Mouse (Mus musculus) neural tube, embryonic 11.5 days (tissue): Measurements from ENCODE around the gene Tcp11l1. TPM values are rescaled to one million over a fixed set of nuclear protein-coding genes. Genes with fewer than 3 reads are reported as not detected.

Source experiments
- ATAC-seq: fragments of 200-750 bp; cut with Nextera tagmentation; 2 replicates; pipeline ENCODE4 v1.8.0; 2017; ENCODE audit warnings: moderate number of reproducible peaks, mild to moderate bottlenecking, moderate TSS enrichment, moderate library complexity; ENCODE audit not compliant: insufficient read depth, low FRiP score, low TSS enrichment
- DNase-seq: peaks from one replicate; pipeline ENCODE4 v3.0.0-alpha.2; 2015; ENCODE audit warnings: low spot score
- H3K27ac ChIP-seq: fragments of 300-500 bp; sonication (generic); 2 replicates; pipeline ENCODE4 v1.5.1; 2014; ENCODE audit warnings: low read depth, mild to moderate bottlenecking, low read length
- H3K27me3 ChIP-seq: fragments of 300-500 bp; sonication (generic); 2 replicates; pipeline ENCODE4 v1.6.1; 2014; ENCODE audit warnings: mild to moderate bottlenecking, low read length, mixed read lengths; ENCODE audit not compliant: control insufficient read depth, insufficient read depth
- H3K36me3 ChIP-seq: fragments of 300-500 bp; sonication (generic); 2 replicates; pipeline ENCODE4 v1.6.1; 2014; ENCODE audit warnings: mild to moderate bottlenecking, low read length, moderate library complexity, mixed read lengths; ENCODE audit not compliant: control insufficient read depth, insufficient read depth
- H3K4me1 ChIP-seq: fragments of 300-500 bp; sonication (generic); 2 replicates; pipeline ENCODE4 v1.6.1; 2014; ENCODE audit warnings: low read length, mixed read lengths; ENCODE audit not compliant: control insufficient read depth, insufficient read depth
- H3K4me2 ChIP-seq: fragments of 300-500 bp; sonication (generic); 2 replicates; pipeline ENCODE4 v1.6.1; 2014; ENCODE audit warnings: low read depth, mild to moderate bottlenecking, moderate library complexity
- H3K4me3 ChIP-seq: fragments of 300-500 bp; sonication (generic); 2 replicates; pipeline ENCODE4 v1.5.1; 2014; ENCODE audit warnings: low read depth, low read length
- H3K9ac ChIP-seq: fragments of 300-500 bp; sonication (generic); 2 replicates; pipeline ENCODE4 v1.6.1; 2014; ENCODE audit warnings: mild to moderate bottlenecking, low read length
- H3K9me3 ChIP-seq: fragments of 300-500 bp; sonication (generic); 2 replicates; pipeline ENCODE4 v1.6.1; 2016; ENCODE audit warnings: low read length; ENCODE audit not compliant: control insufficient read depth
- WGBS: fragments of 180-500 bp; shearing (Covaris S2); extraction: QIAGEN DNeasy Blood & Tissue Kit; methylation state at CpG from one replicate; pipeline ENCODE4 v1.1.7; 2014; 5-methylcytosine and 5-hydroxymethylcytosine counted together
- polyA plus RNA-seq: library from polyadenylated mRNA; unstranded; fragments of >200 nt; fragmentation: Nextera tagmentation; extraction: Ambion mirVana; gene quantifications from 2 replicates; pipeline ENCODE4 v1.2.1, GENCODE M21; 2014

The Tcp11l1 gene
- polyA plus RNA-seq: 67.8 and 71.4 TPM in 2 replicates

DNA sequence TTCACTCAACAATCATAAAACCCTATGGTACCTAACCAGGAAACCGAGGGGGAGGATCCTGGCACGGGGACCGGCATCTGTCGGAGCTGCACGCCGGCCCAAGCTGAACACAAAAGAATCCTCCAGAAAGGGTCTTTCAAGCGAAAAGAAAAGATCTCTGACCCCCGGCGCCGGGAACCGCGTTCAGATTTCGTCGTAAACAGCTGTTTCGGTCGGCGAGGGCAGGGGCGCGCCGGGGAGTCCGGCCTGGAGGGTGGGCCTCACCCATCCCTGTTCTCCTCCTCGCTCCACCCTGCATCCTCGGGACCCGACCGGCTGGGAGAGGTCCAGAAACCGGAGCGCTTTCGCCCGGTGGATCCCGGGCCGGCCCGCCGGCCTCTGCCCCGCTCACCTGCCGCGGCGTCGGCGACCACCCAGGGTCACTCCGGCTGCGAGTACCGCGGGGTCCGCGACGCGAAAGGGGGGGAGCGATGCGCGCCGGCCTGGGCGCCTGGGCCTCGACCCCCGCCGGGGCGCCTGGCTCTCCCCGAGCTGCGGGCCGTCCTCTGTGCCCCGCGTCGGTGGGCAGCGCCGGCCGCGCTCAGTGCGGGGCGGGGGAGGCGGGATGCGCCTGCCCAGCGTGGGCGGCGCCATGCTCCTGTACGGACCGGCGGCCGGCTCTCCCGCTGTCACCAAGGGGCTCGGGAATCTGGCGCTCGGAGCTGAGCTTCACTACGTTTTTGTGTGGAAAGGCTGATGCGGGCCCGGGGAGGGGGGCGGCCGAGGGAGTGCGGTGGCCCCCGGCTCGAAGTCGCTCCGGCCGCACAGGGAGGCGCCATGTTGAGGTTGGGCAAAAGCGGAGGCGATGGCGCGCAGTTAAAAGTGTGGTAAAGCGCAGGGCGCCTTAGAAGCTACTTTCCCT, at the start of gene Tcp11l1:
Gene Tcp11l1 (minus strand): TSS at position 585 of the 901 bp plus-strand sequence.
- Histone ChIP-seq H3K4me3 (peak within 1 kb of the TSS; percentile 73), H3K27ac (peak within 1 kb of the TSS; percentile 84), H3K9me3 (no peaks in the 10 kb centered on the region), H3K36me3 (no peaks in the 10 kb centered on the region), H3K4me2 (peak within 1 kb of the TSS; percentile 70), H3K9ac (peak within 1 kb of the TSS; percentile 85), H3K27me3 (no peaks in the 10 kb centered on the region), H3K4me1 (peaks cover 8% of the 10 kb centered on the region)
- DNase-seq (peak; percentile 80), ATAC-seq (peak; percentile 89)
- under 1% methylated on average over 92 of the region's 99 CpGs for whole genome bisulfite sequencing

DNA sequence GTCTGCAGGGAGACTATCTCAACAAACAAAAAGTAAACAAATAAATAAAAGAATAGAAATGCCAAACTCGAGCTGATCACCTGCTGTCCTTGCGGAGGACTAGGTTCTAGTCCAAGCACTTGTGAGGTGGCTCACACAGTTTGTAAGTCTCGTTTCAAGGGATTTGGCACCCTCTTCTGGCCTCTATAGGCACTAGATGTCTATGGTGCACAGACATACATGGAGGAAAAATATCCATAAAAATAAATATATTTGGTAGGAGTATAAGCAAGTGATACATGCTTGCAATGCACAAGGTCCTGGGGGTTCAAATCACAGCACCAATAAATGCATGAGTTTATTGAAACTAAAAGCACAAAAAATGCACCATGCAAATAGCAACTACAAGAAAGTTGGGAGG, 38.6 kb upstream of the Tcp11l1 start:
- no peak overlapping the region for H3K27ac ChIP-seq
- no peak overlapping the region for H3K4me3 ChIP-seq
- H3K27me3 ChIP-seq: no peaks in the 10 kb centered on the region
- H3K4me1 ChIP-seq: no peaks in the 10 kb centered on the region
- H3K9ac ChIP-seq: no peak overlapping the region
- no peaks in the 10 kb centered on the region for H3K9me3 ChIP-seq
- WGBS: 61% methylated on average over 3 of the region's 3 CpGs
- no peaks in the 10 kb centered on the region for H3K36me3 ChIP-seq
- H3K4me2 ChIP-seq: no peak overlapping the region
- ATAC-seq (no peak), DNase-seq (no peak)

DNA sequence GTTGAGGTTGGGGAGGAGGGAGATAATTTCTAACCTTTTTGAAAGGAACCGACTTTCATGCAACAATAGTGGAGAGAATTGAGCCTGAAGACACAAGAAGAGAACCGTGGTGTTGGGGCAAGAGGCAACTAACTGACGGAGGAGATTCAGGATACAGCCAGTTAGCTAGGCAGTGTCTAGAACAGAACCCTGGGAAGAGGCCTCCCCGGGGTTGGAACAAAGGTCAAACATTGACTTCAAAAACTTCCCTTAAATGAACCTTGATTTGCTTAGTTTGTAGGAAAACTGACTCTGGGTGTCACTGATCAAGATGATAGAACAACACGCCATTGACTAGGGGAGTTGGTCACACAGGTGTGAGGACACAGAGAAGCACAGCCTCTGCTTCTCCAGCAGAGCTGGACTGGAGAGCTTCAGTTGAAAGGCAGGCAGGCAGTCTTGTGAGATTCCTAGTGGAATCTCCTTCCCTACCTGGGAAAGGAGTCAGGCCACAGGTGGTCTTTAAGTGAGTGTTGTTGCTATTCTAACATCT, 36.7 kb upstream of the Tcp11l1 start:
- ATAC-seq (no peak), DNase-seq (no peak)
- no peaks in the 10 kb centered on the region for H3K27me3 ChIP-seq
- H3K4me3 ChIP-seq: no peak overlapping the region
- no peaks in the 10 kb centered on the region for H3K9me3 ChIP-seq
- no peaks in the 10 kb centered on the region for H3K4me1 ChIP-seq
- H3K4me2 ChIP-seq: no peak overlapping the region
- H3K36me3 ChIP-seq: no peaks in the 10 kb centered on the region
- 78% methylated on average over 5 of the region's 5 CpGs for WGBS
- H3K27ac ChIP-seq: no peak overlapping the region
- H3K9ac ChIP-seq: no peak overlapping the region

DNA sequence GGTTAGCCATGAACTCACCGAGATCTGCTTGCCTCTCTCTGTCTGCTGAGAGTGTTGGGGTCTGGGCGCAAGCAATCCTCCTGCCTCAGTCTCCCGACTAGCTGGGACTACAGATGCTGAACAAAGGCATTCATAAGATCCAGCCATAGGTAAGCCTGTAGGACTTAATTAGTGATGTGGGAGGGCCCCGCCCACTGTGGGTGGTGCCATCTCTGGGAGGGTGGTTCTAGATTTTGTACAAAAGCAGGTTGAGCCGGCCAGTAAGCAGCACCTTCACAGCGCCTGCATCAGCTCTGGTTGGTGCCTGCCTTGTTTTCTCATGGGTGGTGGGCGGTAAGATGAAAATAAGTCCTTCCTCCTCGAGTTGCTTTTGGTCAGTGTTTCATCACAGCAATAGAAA, 34.3 kb upstream of the Tcp11l1 start:
- 0 out of 2 replicates have a peak, but pooled peaks cover 5% of the 10 kb centered on the region for H3K4me1 ChIP-seq
- H3K9me3 ChIP-seq: no peaks in the 10 kb centered on the region
- no peak for DNase-seq
- WGBS: 53% methylated on average over 8 of the region's 8 CpGs
- H3K4me3 ChIP-seq: no peak overlapping the region
- H3K36me3 ChIP-seq: no peaks in the 10 kb centered on the region
- no peak overlapping the region for H3K27ac ChIP-seq
- H3K9ac ChIP-seq: no peak overlapping the region
- peaks cover 8% of the 10 kb centered on the region for H3K27me3 ChIP-seq
- no peak overlapping the region for H3K4me2 ChIP-seq
- no peak for ATAC-seq

DNA sequence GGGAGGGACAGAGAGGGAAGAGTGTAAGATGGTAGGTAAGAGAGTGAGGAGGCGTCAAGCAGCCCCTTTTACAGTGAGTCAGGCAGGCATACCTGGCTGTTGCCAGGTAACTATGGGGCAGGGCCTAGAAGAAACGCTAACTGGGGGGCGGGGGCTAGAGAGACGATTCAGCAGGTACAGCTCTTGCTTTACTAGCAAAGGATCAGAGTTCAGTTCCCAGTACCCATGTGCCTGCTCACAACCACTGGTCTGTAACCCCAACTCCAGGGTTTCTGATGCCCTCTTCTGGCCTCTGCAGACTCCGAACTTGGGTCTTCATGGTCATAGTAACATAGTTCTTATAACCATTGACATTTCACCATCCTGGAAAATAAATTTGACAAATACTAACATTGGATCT, 32.0 kb upstream of the Tcp11l1 start:
- Histone ChIP-seq H3K9ac (no peak overlapping the region), H3K4me1 (0 out of 2 replicates have a peak, but pooled peaks cover 5% of the 10 kb centered on the region), H3K27ac (no peak overlapping the region), H3K27me3 (peaks cover 8% of the 10 kb centered on the region), H3K9me3 (no peaks in the 10 kb centered on the region), H3K4me3 (no peak overlapping the region), H3K36me3 (no peaks in the 10 kb centered on the region), H3K4me2 (no peak overlapping the region)
- ATAC-seq (no peak), DNase-seq (no peak)
- WGBS: 38% methylated on average over 5 of the region's 5 CpGs

DNA sequence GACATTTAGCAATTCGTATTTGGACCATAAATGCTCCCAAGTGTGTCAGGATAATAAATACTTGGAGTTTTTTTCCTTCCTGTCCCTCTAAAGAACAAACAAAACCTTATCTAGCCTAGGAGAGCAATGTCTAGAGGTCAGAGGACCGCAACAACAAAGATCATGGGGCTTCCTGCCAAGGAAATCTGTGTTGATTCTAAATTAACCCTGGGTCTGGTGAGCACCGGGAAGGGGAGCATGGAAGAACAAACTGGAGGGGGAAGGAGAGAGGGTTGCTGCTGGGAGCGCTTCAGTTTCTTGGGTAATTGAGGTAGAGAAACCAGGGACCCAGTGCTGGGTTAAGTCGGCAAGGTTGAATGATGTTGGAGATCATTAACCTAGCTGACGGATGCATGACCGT, 31.2 kb upstream of the Tcp11l1 start:
- H3K4me2 ChIP-seq: peak overlapping the region; percentile 96
- DNase-seq (no peak), ATAC-seq (no peak)
- H3K27me3 ChIP-seq: peaks cover 8% of the 10 kb centered on the region
- H3K4me3 ChIP-seq: peak overlapping the region; percentile 74
- no peak overlapping the region for H3K27ac ChIP-seq
- H3K9me3 ChIP-seq: no peaks in the 10 kb centered on the region
- 8% methylated on average over 7 of the region's 7 CpGs for WGBS
- H3K36me3 ChIP-seq: no peaks in the 10 kb centered on the region
- H3K9ac ChIP-seq: no peak overlapping the region
- H3K4me1 ChIP-seq: 0 out of 2 replicates have a peak, but pooled peaks cover 5% of the 10 kb centered on the region

DNA sequence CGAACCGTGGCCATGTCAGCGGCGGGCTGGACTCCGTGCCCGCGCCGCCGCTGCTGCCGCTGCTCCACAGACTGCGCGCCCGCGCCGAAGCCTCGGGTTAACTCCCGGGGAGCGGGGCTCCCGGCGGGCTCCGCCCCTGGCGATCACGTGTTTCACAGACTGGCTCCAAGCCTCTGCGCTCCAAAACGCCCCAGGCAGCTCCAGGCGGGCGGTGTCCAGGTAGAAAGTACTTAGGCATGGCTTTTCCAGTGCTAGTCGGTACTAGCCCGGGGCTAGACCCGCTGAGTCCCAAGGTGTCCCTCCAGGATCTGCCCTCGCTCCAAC, 30.7 kb upstream of the Tcp11l1 start, which contains the start of gene Depdc7:
Gene Depdc7 (minus strand): TSS at position 138 of the 324 bp plus-strand sequence.
- Histone ChIP-seq H3K4me3 (peak within 1 kb of the TSS; percentile 74), H3K27me3 (peaks cover 8% of the 10 kb centered on the region), H3K36me3 (no peaks in the 10 kb centered on the region), H3K9ac (peak within 1 kb of the TSS; percentile 77), H3K9me3 (no peaks in the 10 kb centered on the region), H3K27ac (no peak within 1 kb of the TSS), H3K4me2 (peak within 1 kb of the TSS; percentile 96), H3K4me1 (0 out of 2 replicates have a peak, but pooled peaks cover 5% of the 10 kb centered on the region)
- ATAC-seq: peak; percentile 89
- 1% methylated on average over 29 of the region's 31 CpGs for WGBS
- DNase-seq: peak; percentile 86

DNA sequence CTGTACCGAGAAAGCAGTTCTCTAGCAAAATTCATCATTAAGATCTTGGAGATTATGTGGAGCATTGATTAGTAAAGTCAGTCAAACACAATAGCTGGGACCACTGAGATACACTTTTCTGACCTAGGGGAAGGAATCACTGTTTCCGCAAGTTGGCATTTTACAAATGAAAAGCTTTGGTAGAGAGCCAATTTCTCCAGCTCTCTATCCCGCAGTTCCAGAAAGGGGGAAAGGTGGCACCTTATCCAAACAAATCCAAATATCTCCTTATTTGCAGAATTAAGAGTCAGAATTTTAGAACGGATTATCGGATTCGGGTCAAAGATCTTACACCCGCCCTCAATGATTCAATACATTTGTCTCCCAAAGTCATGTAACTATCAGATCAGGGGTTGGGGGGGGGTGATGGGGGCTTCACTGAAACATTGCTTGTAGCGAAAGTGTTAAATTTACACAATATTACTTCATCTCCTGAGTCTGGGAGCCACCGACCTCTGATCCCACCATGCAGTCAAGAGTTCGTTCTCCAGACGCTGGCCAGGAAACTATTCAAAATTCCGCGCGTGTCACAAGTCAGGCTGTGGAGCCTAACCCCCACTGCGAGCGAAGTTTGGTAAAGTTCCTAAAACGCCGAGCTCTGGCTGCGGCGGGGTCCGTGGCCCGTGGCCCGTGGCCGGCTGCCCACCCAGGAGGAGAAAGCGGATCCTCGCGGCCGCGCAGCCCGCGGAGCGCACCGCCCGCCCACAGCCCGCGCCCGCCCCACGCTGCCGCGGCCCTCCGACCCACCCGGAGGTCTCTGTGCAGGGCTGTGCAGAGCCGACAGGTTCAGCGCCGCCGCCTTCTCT, 30.1 kb upstream of the Tcp11l1 start:
- H3K27me3 ChIP-seq: peaks cover 8% of the 10 kb centered on the region
- no peaks in the 10 kb centered on the region for H3K36me3 ChIP-seq
- no peaks in the 10 kb centered on the region for H3K9me3 ChIP-seq
- DNase-seq: no peak
- H3K4me3 ChIP-seq: peak overlapping the region; percentile 74
- peak overlapping the region; percentile 77 for H3K9ac ChIP-seq
- 0 out of 2 replicates have a peak, but pooled peaks cover 5% of the 10 kb centered on the region for H3K4me1 ChIP-seq
- peak overlapping the region; percentile 96 for H3K4me2 ChIP-seq
- WGBS: 7% methylated on average over 39 of the region's 46 CpGs
- ATAC-seq: peak; percentile 32; the same call in 1 of the 2 replicates
- H3K27ac ChIP-seq: no peak overlapping the region
